Mouse (Mus musculus) megakaryocyte, embryonic 14.5 days (primary cell): ENCODE measurements around the gene Man2a2.

Source experiments
- FLI1 ChIP-seq: IDR thresholded peaks from 2 replicates; pipeline ENCODE4 v1.6.1; 2012; ENCODE audit warnings: low read length, inconsistent platforms, mixed read lengths
- GATA1 ChIP-seq: IDR thresholded peaks from 3 replicates; pipeline ENCODE4 v1.6.1; 2012; ENCODE audit warnings: mixed read lengths, low read length, inconsistent platforms, borderline replicate concordance

GRCm38 (mm10) chr7:80402651-80403321, 31.6 kb upstream of the Man2a2 start:
- TF ChIP-seq GATA1 (no peak), FLI1 (no peak)
